Mouse (Mus musculus) forebrain, embryonic 16.5 days (tissue): ENCODE data around the gene Tysnd1. TPM values are rescaled to one million over a fixed set of nuclear protein-coding genes. Genes with fewer than 3 reads are reported as not detected.

Experiments
- ATAC-seq: fragments of 200-750 bp; cut with Nextera tagmentation; 2 replicates; pipeline ENCODE4 v1.8.0; 2017; ENCODE audit warnings: mild to moderate bottlenecking, moderate library complexity
- H3K27ac ChIP-seq: fragments of 300-500 bp; sonication (generic); 2 replicates; pipeline ENCODE4 v1.5.1; 2014; ENCODE audit warnings: low read length, control low read depth
- H3K27me3 ChIP-seq: fragments of 300-500 bp; sonication (generic); replicated peaks from 2 replicates; pipeline ENCODE4 v1.6.1; 2014; ENCODE audit warnings: low read length; ENCODE audit not compliant: control insufficient read depth, insufficient read depth
- H3K36me3 ChIP-seq: fragments of 300-500 bp; sonication (generic); 2 replicates; pipeline ENCODE4 v1.6.1; 2014; ENCODE audit not compliant: control insufficient read depth, insufficient read depth
- H3K4me1 ChIP-seq: fragments of 300-500 bp; sonication (generic); replicated peaks from 2 replicates; pipeline ENCODE4 v1.6.1; 2014; ENCODE audit warnings: low read length; ENCODE audit not compliant: control insufficient read depth, insufficient read depth
- H3K4me2 ChIP-seq: fragments of 300-500 bp; sonication (generic); 2 replicates; pipeline ENCODE4 v1.6.1; 2014; ENCODE audit warnings: mild to moderate bottlenecking, low read length, control low read depth
- H3K4me3 ChIP-seq: fragments of 300-500 bp; sonication (generic); replicated peaks from 2 replicates; pipeline ENCODE4 v1.5.1; 2014; ENCODE audit warnings: mild to moderate bottlenecking, low read length, control low read depth
- H3K9ac ChIP-seq: fragments of 300-500 bp; sonication (generic); replicated peaks from 2 replicates; pipeline ENCODE4 v1.6.1; 2014; ENCODE audit warnings: low read depth, low read length, control low read depth
- H3K9me3 ChIP-seq: fragments of 300-500 bp; sonication (generic); 2 replicates; pipeline ENCODE4 v1.6.1; 2016; ENCODE audit warnings: low read length; ENCODE audit not compliant: control insufficient read depth
- WGBS: fragments of 180-500 bp; shearing (Covaris S2); extraction: QIAGEN DNeasy Blood & Tissue Kit; methylation state at CpG from one replicate; pipeline ENCODE4 v1.1.7; 2014; 5-methylcytosine and 5-hydroxymethylcytosine counted together
- polyA plus RNA-seq: library from polyadenylated mRNA; unstranded; fragments of >200 nt; fragmentation: Nextera tagmentation; extraction: Ambion mirVana; gene quantifications from 2 replicates; pipeline ENCODE4 v1.2.1, GENCODE M21; 2015

The Tysnd1 gene
- polyA plus RNA-seq, 1 experiment from 2014 or later: 20.2 TPM

DNA sequence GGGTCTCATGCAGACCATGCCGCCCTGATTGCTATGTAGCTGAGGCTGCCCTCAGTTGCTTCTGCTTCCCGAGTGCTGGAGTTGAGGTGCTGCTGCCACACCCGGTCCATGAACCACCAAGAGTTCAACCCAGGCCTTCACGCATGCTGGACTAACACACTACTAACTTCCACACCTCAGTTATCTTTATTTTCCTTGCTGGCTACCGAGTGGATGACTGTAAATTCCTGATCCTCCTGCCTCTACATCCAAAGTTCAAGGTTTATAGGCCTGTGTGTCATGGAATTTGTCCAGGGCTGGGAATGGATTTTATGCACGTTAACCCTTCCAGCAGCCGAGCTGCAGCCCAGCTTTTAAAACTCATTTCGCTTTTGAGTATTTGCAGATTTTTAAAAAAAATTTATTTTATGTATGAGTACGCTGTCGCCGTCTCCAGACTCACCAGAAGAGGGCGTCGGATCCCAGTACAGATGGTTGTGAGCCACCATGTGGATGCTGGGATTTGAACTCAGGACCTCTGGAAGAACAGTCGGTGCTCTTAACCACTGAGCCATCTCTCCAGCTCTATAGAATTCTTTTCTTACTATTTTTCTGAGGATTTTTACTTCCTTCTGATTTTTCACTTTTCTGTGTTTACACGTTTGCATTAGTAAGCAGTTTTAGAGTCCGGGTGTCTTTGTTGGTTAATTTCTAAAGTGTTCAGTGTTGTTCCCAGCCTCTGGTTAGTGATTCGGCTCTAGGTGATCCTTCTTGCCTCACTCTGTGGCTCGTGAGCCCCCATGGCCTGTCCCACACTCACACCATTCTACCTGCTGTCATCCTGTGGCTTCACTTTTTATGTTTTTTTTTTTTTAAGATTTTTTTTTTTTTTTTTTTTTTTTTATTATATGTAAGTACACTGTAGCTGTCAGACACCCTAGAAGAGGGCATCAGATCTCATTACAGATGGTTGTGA, 38.1 kb upstream of the Tysnd1 start:
- ATAC-seq: 0 out of 2 replicates have a peak, but pooled peaks have one; percentile 8
- no peaks in the 10 kb centered on the region for H3K9me3 ChIP-seq
- no peaks in the 10 kb centered on the region for H3K27me3 ChIP-seq
- no peak overlapping the region for H3K4me2 ChIP-seq
- no peak overlapping the region for H3K9ac ChIP-seq
- peaks cover 12% of the 10 kb centered on the region; the same call in 1 of the 2 replicates for H3K36me3 ChIP-seq
- WGBS: 92% methylated on average over 18 of the region's 18 CpGs
- H3K4me3 ChIP-seq: no peak overlapping the region
- H3K27ac ChIP-seq: no peak overlapping the region
- peaks cover 8% of the 10 kb centered on the region; the same call in 1 of the 2 replicates for H3K4me1 ChIP-seq

DNA sequence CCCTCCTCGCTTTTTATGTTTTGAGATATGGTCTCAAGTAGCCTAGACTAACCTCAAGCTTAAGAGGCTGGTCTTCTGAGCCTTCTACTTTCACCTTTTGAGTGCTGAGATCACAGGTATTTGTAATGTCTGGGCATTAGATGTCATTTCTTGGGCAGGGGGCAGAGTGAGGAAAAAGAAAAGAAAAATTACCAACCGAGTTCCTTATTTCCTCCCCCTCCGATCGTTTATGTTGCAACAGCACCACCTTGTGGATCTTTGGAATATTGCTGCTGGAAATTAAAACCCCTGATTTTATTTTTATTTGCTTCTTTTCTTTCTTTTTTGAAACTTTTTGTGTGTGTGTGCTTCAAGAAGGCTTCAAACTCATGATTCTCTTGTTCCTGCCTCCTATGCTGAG, 37.3 kb upstream of the Tysnd1 start:
- Histone ChIP-seq H3K4me1 (peaks cover 14% of the 10 kb centered on the region; the same call in 1 of the 2 replicates), H3K27me3 (no peaks in the 10 kb centered on the region), H3K36me3 (peaks cover 9% of the 10 kb centered on the region; the same call in 1 of the 2 replicates), H3K9ac (no peak overlapping the region), H3K4me3 (no peak overlapping the region), H3K27ac (no peak overlapping the region), H3K9me3 (no peaks in the 10 kb centered on the region), H3K4me2 (no peak overlapping the region)
- ATAC-seq: 0 out of 2 replicates have a peak, but pooled peaks have one; percentile 12
- WGBS: 24% methylated on average over 4 of the region's 4 CpGs

DNA sequence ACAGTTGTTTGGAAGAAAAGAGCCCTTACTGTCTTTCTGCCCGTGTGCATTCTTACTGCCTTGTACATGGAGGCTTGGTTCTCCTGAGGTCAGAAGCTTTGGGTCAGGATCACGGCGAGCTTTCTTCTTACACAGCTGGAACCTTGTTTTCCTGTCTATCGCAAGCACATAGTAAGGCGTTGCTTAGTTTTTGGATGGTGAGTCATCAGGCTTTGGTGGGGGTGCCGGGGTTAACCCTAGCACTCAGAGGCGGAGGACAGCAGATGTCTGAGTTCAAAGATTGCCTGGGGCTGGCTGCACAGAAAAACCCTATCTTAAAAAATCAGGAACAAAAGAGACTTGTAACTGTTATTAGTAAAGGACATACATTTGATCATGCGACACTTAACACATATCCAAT, 33.4 kb upstream of the Tysnd1 start:
- Histone ChIP-seq H3K4me1 (peaks cover 14% of the 10 kb centered on the region; the same call in 1 of the 2 replicates), H3K4me3 (no peak overlapping the region), H3K9me3 (no peaks in the 10 kb centered on the region), H3K36me3 (0 out of 2 replicates have a peak, but pooled peaks cover 5% of the 10 kb centered on the region), H3K27ac (peak overlapping the region; percentile 83), H3K9ac (no peak overlapping the region), H3K4me2 (no peak overlapping the region), H3K27me3 (no peaks in the 10 kb centered on the region)
- 69% methylated on average over 8 of the region's 8 CpGs for WGBS
- ATAC-seq: no peak

DNA sequence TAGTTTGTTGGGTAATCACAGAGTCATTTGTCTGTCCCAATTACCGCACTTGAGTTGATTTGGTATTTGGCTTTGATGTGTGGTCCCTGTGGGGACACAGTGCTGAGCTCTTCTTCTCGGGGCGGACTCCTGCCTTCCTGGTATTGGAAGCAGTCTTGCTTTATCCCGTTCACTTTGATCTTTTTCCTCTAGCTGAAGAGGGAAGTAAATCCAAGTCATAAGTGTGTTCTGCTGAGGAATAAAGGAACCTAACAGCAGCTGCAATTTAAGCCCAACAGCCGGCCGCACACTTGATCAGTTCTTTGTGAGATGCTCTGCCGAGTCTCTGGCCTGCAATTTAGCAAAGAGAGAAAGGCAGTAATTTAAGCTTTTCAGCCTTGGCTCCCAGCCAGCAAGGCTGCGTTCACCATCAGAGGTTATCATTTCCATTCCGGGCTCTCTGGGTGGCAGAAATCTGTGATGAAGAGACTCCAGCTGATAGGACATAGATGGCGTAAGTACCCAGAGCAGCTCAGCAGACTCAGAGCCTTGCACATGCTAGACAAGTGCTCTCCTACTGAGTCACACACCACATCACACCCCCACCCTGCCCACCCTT, 32.8 kb upstream of the Tysnd1 start:
- peaks cover 6% of the 10 kb centered on the region; the same call in 1 of the 2 replicates for H3K36me3 ChIP-seq

DNA sequence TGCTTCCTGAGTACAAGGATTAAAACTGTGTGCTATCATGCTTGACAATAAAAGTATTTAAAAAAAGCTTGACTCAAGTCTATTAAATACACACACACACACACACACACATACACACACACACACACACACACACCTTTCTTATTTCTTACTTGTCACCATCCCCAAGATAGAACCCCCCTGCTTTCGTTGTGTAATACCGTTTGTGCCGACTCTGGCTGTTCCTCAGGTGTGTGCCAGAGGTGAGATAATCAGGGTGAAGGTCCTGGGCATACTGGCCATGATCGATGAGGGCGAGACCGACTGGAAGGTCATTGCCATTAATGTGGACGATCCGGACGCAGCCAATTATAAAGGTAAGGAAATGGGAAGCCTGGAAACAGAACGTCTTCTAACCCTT, 30.2 kb upstream of the Tysnd1 start:
- no peak for ATAC-seq
- H3K9ac ChIP-seq: no peak overlapping the region

More for the DNA sequence above, 32.8 kb upstream of the Tysnd1 start:
- Histone ChIP-seq H3K9me3 (no peaks in the 10 kb centered on the region), H3K4me1 (peaks cover 14% of the 10 kb centered on the region; the same call in 1 of the 2 replicates), H3K9ac (0 out of 2 replicates have a peak overlapping the region, but pooled peaks have one; percentile 32), H3K4me3 (no peak overlapping the region), H3K27me3 (no peaks in the 10 kb centered on the region), H3K27ac (peak overlapping the region; percentile 83), H3K4me2 (no peak overlapping the region)
- ATAC-seq: peak; percentile 89
- 26% methylated on average over 10 of the region's 10 CpGs for WGBS

DNA sequence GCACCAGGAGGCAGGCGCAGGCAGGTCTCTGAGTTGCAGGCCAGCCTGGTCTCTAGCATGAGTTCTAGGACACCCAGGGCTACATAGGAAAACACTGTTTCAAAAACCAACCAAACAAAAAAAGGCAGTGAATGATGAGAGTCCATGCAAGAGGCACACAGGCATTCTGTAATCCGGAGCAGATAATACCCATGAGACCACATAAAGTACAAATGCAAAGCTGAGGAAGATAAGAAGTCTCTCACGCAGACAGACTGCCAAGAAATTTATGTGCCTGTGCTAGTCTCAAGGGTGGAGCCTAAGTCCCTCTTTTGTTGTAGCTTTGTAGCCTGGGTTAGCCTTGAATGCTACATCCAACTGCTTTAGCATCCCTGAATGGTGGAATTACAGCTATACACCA, 29.7 kb upstream of the Tysnd1 start:
- H3K27me3 ChIP-seq: no peaks in the 10 kb centered on the region
- no peak overlapping the region for H3K9ac ChIP-seq
- no peak overlapping the region for H3K4me3 ChIP-seq
- no peaks in the 10 kb centered on the region for H3K9me3 ChIP-seq
- H3K36me3 ChIP-seq: peaks cover 28% of the 10 kb centered on the region
- H3K4me2 ChIP-seq: no peak overlapping the region
- peaks cover 15% of the 10 kb centered on the region; the same call in 1 of the 2 replicates for H3K4me1 ChIP-seq
- no peak overlapping the region for H3K27ac ChIP-seq
- no peak for ATAC-seq
- WGBS: 91% methylated on average over 3 of the region's 3 CpGs

More for the DNA sequence above, 30.2 kb upstream of the Tysnd1 start:
- Histone ChIP-seq H3K4me1 (peaks cover 18% of the 10 kb centered on the region; the same call in 1 of the 2 replicates), H3K27ac (no peak overlapping the region), H3K27me3 (no peaks in the 10 kb centered on the region), H3K4me3 (no peak overlapping the region), H3K4me2 (no peak overlapping the region), H3K36me3 (peaks cover 22% of the 10 kb centered on the region), H3K9me3 (no peaks in the 10 kb centered on the region)
- 94% methylated on average over 10 of the region's 10 CpGs for WGBS

DNA sequence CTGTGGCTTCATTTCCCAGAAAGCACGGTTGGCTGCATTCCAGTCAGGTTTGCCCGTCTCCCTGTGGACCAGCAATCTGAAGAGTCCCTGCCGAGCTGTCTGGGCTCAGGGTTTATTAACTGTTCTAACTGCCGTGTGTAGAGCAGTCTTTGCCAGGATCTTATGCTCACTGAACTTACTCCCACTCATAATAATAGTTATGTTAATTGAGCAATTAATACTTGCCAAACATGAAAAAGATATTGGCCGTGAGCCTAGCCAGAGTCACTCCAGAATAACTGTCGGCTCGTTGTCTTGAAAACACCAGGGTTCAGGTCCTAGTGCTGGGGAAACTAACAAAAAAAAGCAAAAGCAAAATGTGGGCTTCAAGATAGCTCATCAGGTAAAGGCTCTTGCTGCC, 26.0 kb upstream of the Tysnd1 start:
- Histone ChIP-seq H3K27ac (no peak overlapping the region), H3K9ac (no peak overlapping the region), H3K4me1 (0 out of 2 replicates have a peak, but pooled peaks cover 4% of the 10 kb centered on the region), H3K4me3 (no peak overlapping the region), H3K4me2 (no peak overlapping the region), H3K27me3 (no peaks in the 10 kb centered on the region), H3K9me3 (no peaks in the 10 kb centered on the region), H3K36me3 (peaks cover 37% of the 10 kb centered on the region)
- WGBS: 27% methylated on average over 7 of the region's 7 CpGs
- peak; percentile 63; the same call in 1 of the 2 replicates for ATAC-seq

DNA sequence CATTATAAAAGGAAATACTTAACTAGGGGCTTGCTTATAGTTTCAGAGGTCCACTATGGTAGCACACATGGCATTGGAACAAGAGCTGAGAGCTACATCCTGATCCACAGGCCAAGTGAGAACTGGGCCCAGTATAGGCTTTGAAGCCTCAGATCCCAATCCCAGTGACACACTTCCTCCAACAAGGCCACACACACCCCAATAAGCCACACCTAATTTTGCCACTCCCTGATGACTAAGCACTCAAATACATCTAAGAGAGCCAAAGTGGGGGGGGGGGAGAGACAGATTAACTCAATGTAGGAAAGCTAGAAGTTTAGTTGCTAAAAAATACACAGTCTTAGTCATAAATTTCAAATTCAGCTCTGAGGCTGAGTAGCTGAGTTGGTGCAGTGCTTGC, 25.4 kb upstream of the Tysnd1 start:
- H3K4me1 ChIP-seq: 0 out of 2 replicates have a peak, but pooled peaks cover 4% of the 10 kb centered on the region
- H3K9ac ChIP-seq: no peak overlapping the region
- H3K27ac ChIP-seq: no peak overlapping the region
- H3K27me3 ChIP-seq: no peaks in the 10 kb centered on the region
- ATAC-seq: no peak
- H3K4me2 ChIP-seq: no peak overlapping the region
- H3K4me3 ChIP-seq: no peak overlapping the region
- no peaks in the 10 kb centered on the region for H3K9me3 ChIP-seq
- peaks cover 38% of the 10 kb centered on the region for H3K36me3 ChIP-seq

DNA sequence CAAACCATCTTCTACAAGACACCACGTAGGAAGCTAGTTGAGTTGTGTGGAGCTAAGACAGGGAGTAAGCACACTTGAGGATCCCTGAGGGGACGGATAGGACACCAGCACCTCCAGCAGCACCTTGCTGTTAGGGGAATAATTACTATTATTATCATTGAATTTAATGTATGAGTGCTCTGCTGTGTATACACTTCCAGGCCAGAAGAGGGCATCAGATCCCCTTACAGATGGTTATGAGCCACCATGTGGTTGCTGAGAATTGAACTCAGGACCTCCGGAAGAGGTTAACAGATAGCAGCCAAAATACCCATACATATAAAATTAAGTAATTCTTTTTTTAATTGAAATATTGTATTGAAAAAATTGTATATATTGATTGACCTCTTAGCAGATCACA, 24.6 kb upstream of the Tysnd1 start:
- Histone ChIP-seq H3K27me3 (no peaks in the 10 kb centered on the region), H3K27ac (no peak overlapping the region), H3K9ac (no peak overlapping the region), H3K4me2 (no peak overlapping the region), H3K36me3 (peaks cover 41% of the 10 kb centered on the region), H3K9me3 (no peaks in the 10 kb centered on the region), H3K4me1 (0 out of 2 replicates have a peak, but pooled peaks cover 4% of the 10 kb centered on the region), H3K4me3 (no peak overlapping the region)
- no peak for ATAC-seq
- WGBS: 98% methylated on average over 3 of the region's 3 CpGs
